Mouse (Mus musculus) heart, adult 11 months (tissue): Measurements from ENCODE around the gene Olfr773.
"Not testable (repeated sequence)": the region's sequence is repeated elsewhere in the genome, so short reads cannot be mapped to it uniquely, and the experiment has no call there.

Experiments
- DNase-seq: peaks from one replicate; pipeline ENCODE4 v3.0.0; 2022

The Olfr773 gene

GRCm38 (mm10) chr10:129187319-129187718 lies at the start of gene Olfr773:
Olfr773 (minus strand) TSS chr10:129187419.
- DNase-seq: not testable (repeated sequence)

GRCm38 (mm10) chr10:129235904-129236303 lies 48.7 kb upstream of the Olfr773 start, which contains the start of gene Olfr774:
Olfr774 (plus strand) TSS chr10:129236204.
- no peak for DNase-seq

GRCm38 (mm10) chr10:129230737-129231136 lies 43.5 kb upstream of the Olfr773 start:
- no peak for DNase-seq

GRCm38 (mm10) chr10:129177821-129178220 lies 9.4 kb downstream of the Olfr773 start, which contains the start of gene Olfr772:
Olfr772 (minus strand) TSS chr10:129177921.
- DNase-seq: not testable (repeated sequence)

GRCm38 (mm10) chr10:129164651-129165050 lies 22.6 kb downstream of the Olfr773 start, which contains the start of gene Olfr771:
Olfr771 (minus strand) TSS chr10:129164751.
- DNase-seq: no peak

GRCm38 (mm10) chr10:129138898-129139297 lies 48.3 kb downstream of the Olfr773 start, which contains the start of gene Olfr770:
Olfr770 (minus strand) TSS chr10:129138998.
- no peak for DNase-seq
